Mouse (Mus musculus) heart, postnatal 0 days (tissue): Measurements from ENCODE around the gene Kdm4d. TPM values are rescaled to one million over a fixed set of nuclear protein-coding genes. Genes with fewer than 3 reads are reported as not detected.

Experiments used
- ATAC-seq: fragments of 200-750 bp; cut with Nextera tagmentation; 2 replicates; pipeline ENCODE4 v1.8.0; 2017; ENCODE audit warnings: low read depth, moderate number of reproducible peaks, moderate library complexity; ENCODE audit not compliant: insufficient read depth
- DNase-seq: peaks from one replicate; pipeline ENCODE4 v3.0.0-alpha.2; 2016; ENCODE audit warnings: low spot score
- H3K27ac ChIP-seq: fragments of 300-500 bp; sonication (generic); 2 replicates; pipeline ENCODE4 v1.5.1; 2014; ENCODE audit warnings: low read depth, mild to moderate bottlenecking
- H3K27me3 ChIP-seq: fragments of 300-500 bp; sonication (generic); 2 replicates; pipeline ENCODE4 v1.6.1; 2014; ENCODE audit warnings: low read length, mixed read lengths; ENCODE audit not compliant: control insufficient read depth, insufficient read depth
- H3K36me3 ChIP-seq: fragments of 300-500 bp; sonication (generic); replicated peaks from 2 replicates; pipeline ENCODE4 v1.6.1; 2014; ENCODE audit warnings: low read length, mixed read lengths; ENCODE audit not compliant: control insufficient read depth, insufficient read depth
- H3K4me1 ChIP-seq: fragments of 300-500 bp; sonication (generic); 2 replicates; pipeline ENCODE4 v1.6.1; 2014; ENCODE audit warnings: antibody characterized with exemption; ENCODE audit not compliant: control insufficient read depth, insufficient read depth
- H3K4me2 ChIP-seq: fragments of 300-500 bp; sonication (generic); 2 replicates; pipeline ENCODE4 v1.6.1; 2014; ENCODE audit warnings: low read depth, mild to moderate bottlenecking, low read length, moderate library complexity
- H3K4me3 ChIP-seq: fragments of 300-500 bp; sonication (generic); 2 replicates; pipeline ENCODE4 v1.5.1; 2014; ENCODE audit warnings: low read depth, low read length
- H3K9ac ChIP-seq: fragments of 300-500 bp; sonication (generic); replicated peaks from 2 replicates; pipeline ENCODE4 v1.6.1; 2014; ENCODE audit warnings: low read depth, low read length, mixed read lengths
- H3K9me3 ChIP-seq: fragments of 300-500 bp; sonication (generic); replicated peaks from 2 replicates; pipeline ENCODE4 v1.6.1; 2016; ENCODE audit warnings: low read length; ENCODE audit not compliant: control insufficient read depth
- CTCF ChIP-seq: IDR thresholded peaks from 2 replicates; pipeline ENCODE4 v1.5.1; 2016; ENCODE audit warnings: antibody characterized with exemption, control low read depth, low read depth
- EP300 ChIP-seq: IDR thresholded peaks from 2 replicates; pipeline ENCODE4 v1.6.1; 2016; ENCODE audit warnings: antibody characterized with exemption, low read depth
- WGBS: fragments of 180-500 bp; shearing (Covaris S2); extraction: QIAGEN DNeasy Blood & Tissue Kit; methylation state at CpG from one replicate; pipeline ENCODE4 v1.1.7; 2014; 5-methylcytosine and 5-hydroxymethylcytosine counted together
- polyA plus RNA-seq: library from polyadenylated mRNA; unstranded; fragments of >200 nt; fragmentation: Nextera tagmentation; extraction: Ambion mirVana; gene quantifications from 2 replicates; pipeline ENCODE4 v1.2.1, GENCODE M21; 2015
- total RNA-seq: library from RNA; depleted of rRNA; stranded (reverse); fragments of >200 nt; gene quantifications from 2 replicates; pipeline ENCODE4 v1.2.3, GENCODE M21; 2014; ENCODE audit warnings: low replicate concordance

Gene Kdm4d
- total and polyA plus RNA-seq, 2 experiments from 2014 or later: 0.12 TPM; not detected in 1

DNA sequence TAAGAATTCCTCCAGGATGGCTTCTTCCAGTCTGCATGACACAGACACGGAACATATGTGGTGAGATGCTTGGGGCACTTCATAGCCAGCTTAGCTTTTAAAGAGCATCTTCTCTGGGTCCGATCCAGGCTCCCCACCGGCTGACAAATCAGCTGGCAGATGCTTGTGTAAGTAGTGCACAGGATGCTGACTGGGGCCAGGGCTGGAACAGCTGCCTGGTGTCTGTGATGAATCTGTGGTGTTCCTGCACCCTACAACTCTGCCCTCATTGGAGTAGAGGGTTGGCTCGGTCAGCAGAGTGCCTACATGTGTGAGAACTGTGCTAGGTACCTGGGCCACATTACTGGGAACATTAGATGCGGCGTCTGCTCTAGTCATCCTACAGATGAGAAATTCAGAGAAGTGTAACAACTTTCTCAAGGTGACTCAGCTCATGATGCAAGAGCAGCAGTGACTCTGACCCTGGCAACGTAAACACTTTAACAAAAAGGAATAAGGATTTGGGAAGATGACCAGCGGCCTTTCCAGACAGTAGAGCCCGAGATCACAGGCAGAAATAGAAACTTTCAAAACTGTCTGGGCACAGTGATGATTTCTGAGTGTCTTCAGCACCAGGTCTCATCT is 34.7 kb upstream of the Kdm4d start:
- Histone ChIP-seq H3K4me2 (no peak overlapping the region), H3K27me3 (no peaks in the 10 kb centered on the region), H3K4me3 (no peak overlapping the region), H3K4me1 (no peaks in the 10 kb centered on the region), H3K27ac (no peak overlapping the region), H3K36me3 (peaks cover 9% of the 10 kb centered on the region; the same call in 1 of the 2 replicates), H3K9me3 (no peaks in the 10 kb centered on the region), H3K9ac (no peak overlapping the region)
- WGBS: 81% methylated on average over 9 of the region's 9 CpGs
- no peak for TF ChIP-seq EP300
- no peak for TF ChIP-seq CTCF
- ATAC-seq: no peak
- no peak for DNase-seq

DNA sequence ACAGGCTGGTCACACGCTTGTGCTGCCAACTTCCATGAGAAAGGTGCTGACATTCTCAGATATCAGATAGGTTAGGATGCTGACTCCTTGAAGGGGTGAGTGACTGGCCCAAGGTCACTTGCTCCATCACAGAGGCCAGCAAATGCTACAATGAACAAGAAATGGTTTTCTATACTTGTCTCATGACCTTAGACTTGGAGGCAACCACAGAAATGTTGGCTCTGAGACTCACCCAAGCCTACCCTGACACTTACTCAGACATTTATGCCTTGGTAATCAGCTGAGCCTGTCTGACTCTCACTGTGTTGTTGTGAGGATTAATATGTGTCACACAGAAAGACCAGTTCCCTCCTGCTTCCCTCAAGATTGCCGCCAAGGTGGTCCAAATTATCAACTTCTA is 33.4 kb upstream of the Kdm4d start:
- no peaks in the 10 kb centered on the region for H3K36me3 ChIP-seq
- no peak for ATAC-seq
- no peaks in the 10 kb centered on the region for H3K9me3 ChIP-seq
- TF ChIP-seq EP300: no peak
- no peak for TF ChIP-seq CTCF
- WGBS: 74% methylated on average over 2 of the region's 2 CpGs
- H3K27ac ChIP-seq: no peak overlapping the region
- no peak overlapping the region for H3K4me2 ChIP-seq
- DNase-seq: no peak
- H3K4me3 ChIP-seq: no peak overlapping the region
- no peak overlapping the region for H3K9ac ChIP-seq
- no peaks in the 10 kb centered on the region for H3K27me3 ChIP-seq
- no peaks in the 10 kb centered on the region for H3K4me1 ChIP-seq

DNA sequence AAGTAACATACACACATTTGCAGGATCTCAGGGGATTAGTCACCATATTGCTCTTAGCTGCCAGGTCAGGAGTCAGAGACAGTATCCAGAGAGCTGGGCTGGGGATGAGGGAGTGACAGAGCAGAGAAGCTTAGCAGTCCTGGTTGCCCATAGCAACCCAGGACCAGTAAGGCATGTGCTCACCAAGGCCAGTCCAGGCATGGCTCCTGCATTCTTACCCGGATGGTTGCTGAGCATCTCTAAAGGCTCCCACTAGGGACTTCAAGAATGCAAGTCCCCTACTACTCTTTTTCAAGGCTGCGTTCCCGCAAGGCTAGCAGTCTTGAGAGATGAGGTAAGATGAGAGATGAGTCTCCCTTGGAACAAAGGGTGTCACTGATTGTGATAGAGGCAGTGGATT is 32.0 kb upstream of the Kdm4d start:
- H3K27me3 ChIP-seq: no peaks in the 10 kb centered on the region
- WGBS: 59% methylated on average over 3 of the region's 3 CpGs
- no peaks in the 10 kb centered on the region for H3K36me3 ChIP-seq
- no peak overlapping the region for H3K4me2 ChIP-seq
- H3K27ac ChIP-seq: no peak overlapping the region
- DNase-seq (no peak), ATAC-seq (no peak)
- no peaks in the 10 kb centered on the region for H3K4me1 ChIP-seq
- TF ChIP-seq CTCF (no peak), EP300 (no peak)
- no peak overlapping the region for H3K4me3 ChIP-seq
- H3K9me3 ChIP-seq: no peaks in the 10 kb centered on the region
- no peak overlapping the region for H3K9ac ChIP-seq

DNA sequence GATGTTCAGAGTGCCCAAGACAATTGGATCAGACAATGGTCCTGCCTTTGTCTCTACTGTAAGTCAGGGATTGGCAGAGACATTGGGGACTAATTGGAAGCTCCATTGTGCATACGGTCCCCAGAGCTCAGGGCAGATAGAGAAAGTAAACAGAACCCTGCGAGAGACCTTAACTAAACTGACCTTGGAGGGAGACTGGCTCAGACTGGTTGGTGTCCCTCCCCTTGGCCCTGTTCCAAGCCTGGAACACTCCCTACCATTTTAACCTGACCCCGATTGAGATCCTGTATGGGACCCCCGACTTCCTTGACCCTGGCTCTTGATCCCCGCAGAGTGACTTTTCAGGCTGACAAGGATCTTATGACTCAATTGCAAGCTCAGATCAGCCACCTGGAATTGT is 29.7 kb upstream of the Kdm4d start:
- H3K4me2 ChIP-seq: no peak overlapping the region
- no peaks in the 10 kb centered on the region for H3K36me3 ChIP-seq
- H3K4me1 ChIP-seq: no peaks in the 10 kb centered on the region
- DNase-seq (no peak), ATAC-seq (peak; percentile 20; the same call in 1 of the 2 replicates)
- H3K9me3 ChIP-seq: no peaks in the 10 kb centered on the region
- H3K9ac ChIP-seq: no peak overlapping the region
- no peaks in the 10 kb centered on the region for H3K27me3 ChIP-seq
- H3K27ac ChIP-seq: no peak overlapping the region
- no peak overlapping the region for H3K4me3 ChIP-seq
- WGBS: 44% methylated on average over 5 of the region's 5 CpGs
- TF ChIP-seq EP300 (no peak), CTCF (no peak)

DNA sequence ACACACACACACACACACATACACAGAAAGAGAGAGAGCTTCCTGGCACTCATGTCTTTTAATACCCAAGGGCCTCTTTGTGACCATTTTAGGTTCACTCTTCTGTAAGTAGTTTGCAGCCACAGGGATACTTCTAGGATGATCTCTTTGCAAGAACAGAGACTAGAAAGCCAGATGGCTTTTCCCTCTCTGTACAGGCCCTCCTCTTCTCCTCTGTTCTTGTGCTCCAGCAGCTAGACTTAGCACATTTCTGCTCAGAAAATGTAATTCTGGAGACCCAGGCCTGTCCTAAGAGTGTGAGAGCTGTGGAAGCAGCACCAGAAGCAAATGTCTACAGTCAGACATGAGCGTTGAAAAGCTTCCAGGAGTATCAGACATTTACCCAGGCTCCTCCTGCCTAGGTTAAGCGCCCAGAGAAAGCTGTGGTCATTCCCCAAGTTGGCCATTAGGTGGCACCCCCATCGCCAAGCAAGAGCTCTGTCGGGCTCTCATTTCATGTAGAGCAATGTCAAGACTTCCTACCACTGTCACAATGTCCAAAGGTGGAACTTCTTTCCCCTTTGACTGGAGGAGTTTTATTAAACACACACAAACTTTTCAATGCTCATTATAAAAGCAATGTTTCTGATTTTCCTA is 23.2 kb upstream of the Kdm4d start:
- Histone ChIP-seq H3K4me1 (peaks cover 9% of the 10 kb centered on the region), H3K27me3 (no peaks in the 10 kb centered on the region), H3K4me2 (no peak overlapping the region), H3K9ac (no peak overlapping the region), H3K4me3 (no peak overlapping the region), H3K27ac (no peak overlapping the region), H3K36me3 (no peaks in the 10 kb centered on the region), H3K9me3 (no peaks in the 10 kb centered on the region)
- WGBS: 2% methylated on average over 4 of the region's 4 CpGs
- TF ChIP-seq EP300: no peak
- TF ChIP-seq CTCF: peak; percentile 94
- DNase-seq: peak; percentile 86
- peak; percentile 83; the same call in 1 of the 2 replicates for ATAC-seq
